Mouse (Mus musculus) heart, embryonic 16.5 days (tissue): ENCODE results near the gene Gdnf. TPM values are rescaled to one million over a fixed set of nuclear protein-coding genes. Genes with fewer than 3 reads are reported as not detected.

Experiments
- ATAC-seq: fragments of 200-750 bp; cut with Nextera tagmentation; replicated peaks from 2 replicates; pipeline ENCODE4 v1.8.0; 2017; ENCODE audit warnings: moderate number of reproducible peaks; ENCODE audit not compliant: insufficient read depth, low FRiP score; ENCODE audit errors: extremely low read depth
- H3K27ac ChIP-seq: fragments of 300-500 bp; sonication (generic); 2 replicates; pipeline ENCODE4 v1.5.1; 2014; ENCODE audit warnings: mild to moderate bottlenecking, low read length, control low read depth, moderate library complexity
- H3K27me3 ChIP-seq: fragments of 300-500 bp; sonication (generic); 2 replicates; pipeline ENCODE4 v1.6.1; 2014; ENCODE audit warnings: low read length, mixed read lengths; ENCODE audit not compliant: control insufficient read depth, insufficient read depth
- H3K36me3 ChIP-seq: fragments of 300-500 bp; sonication (generic); 2 replicates; pipeline ENCODE4 v1.6.1; 2014; ENCODE audit not compliant: control insufficient read depth, insufficient read depth
- H3K4me1 ChIP-seq: fragments of 300-500 bp; sonication (generic); 2 replicates; pipeline ENCODE4 v1.6.1; 2014; ENCODE audit warnings: low read length, mixed read lengths; ENCODE audit not compliant: control insufficient read depth, insufficient read depth
- H3K4me2 ChIP-seq: fragments of 300-500 bp; sonication (generic); 2 replicates; pipeline ENCODE4 v1.6.1; 2014; ENCODE audit warnings: low read depth, mild to moderate bottlenecking, control low read depth, low read length
- H3K4me3 ChIP-seq: fragments of 300-500 bp; sonication (generic); 2 replicates; pipeline ENCODE4 v1.5.1; 2014; ENCODE audit warnings: mild to moderate bottlenecking, control low read depth, low read length
- H3K9ac ChIP-seq: fragments of 300-500 bp; sonication (generic); 2 replicates; pipeline ENCODE4 v1.6.1; 2014; ENCODE audit warnings: low read length, control low read depth
- H3K9me3 ChIP-seq: fragments of 300-500 bp; sonication (generic); replicated peaks from 2 replicates; pipeline ENCODE4 v1.6.1; 2016; ENCODE audit warnings: low read length; ENCODE audit not compliant: control insufficient read depth
- WGBS: fragments of 180-500 bp; shearing (Covaris S2); extraction: QIAGEN DNeasy Blood & Tissue Kit; methylation state at CpG from one replicate; pipeline ENCODE4 v1.1.7; 2014; 5-methylcytosine and 5-hydroxymethylcytosine counted together
- polyA plus RNA-seq: library from polyadenylated mRNA; unstranded; fragments of >200 nt; fragmentation: Nextera tagmentation; extraction: Ambion mirVana; gene quantifications from 2 replicates; pipeline ENCODE4 v1.2.1, GENCODE M21; 2015

Gdnf gene
- 0.12 and 0.14 TPM in 2 replicates for polyA plus RNA-seq

- peak; percentile 53 for ATAC-seq
These were observed at the start of gene Gdnf for GRCm38 (mm10) chr15:7810556-7811252. TSS of gene Gdnf (plus strand) at chr15:7810846.

GRCm38 (mm10) chr15:7767166-7767565 lies 43.5 kb upstream of the Gdnf start:
- 78% methylated on average over 7 of the region's 7 CpGs for WGBS
- Histone ChIP-seq H3K4me2 (no peak overlapping the region), H3K36me3 (no peaks in the 10 kb centered on the region), H3K9ac (no peak overlapping the region), H3K4me1 (no peaks in the 10 kb centered on the region), H3K27ac (no peak overlapping the region), H3K4me3 (no peak overlapping the region), H3K9me3 (no peaks in the 10 kb centered on the region), H3K27me3 (no peaks in the 10 kb centered on the region)
- ATAC-seq, result no peak

More at GRCm38 (mm10) chr15:7810556-7811252, at the start of gene Gdnf:
- Histone ChIP-seq H3K36me3 (no peaks in the 10 kb centered on the region), H3K4me2 (peak within 1 kb of the TSS; percentile 86), H3K9me3 (no peaks in the 10 kb centered on the region), H3K4me1 (peaks cover 17% of the 10 kb centered on the region), H3K4me3 (peak within 1 kb of the TSS; percentile 56), H3K27ac (no peak within 1 kb of the TSS), H3K9ac (peak within 1 kb of the TSS; percentile 65), H3K27me3 (peaks cover 75% of the 10 kb centered on the region)
- WGBS, result under 1% methylated on average over 69 of the region's 73 CpGs

- Histone ChIP-seq H3K9me3 (no peaks in the 10 kb centered on the region), H3K36me3 (no peaks in the 10 kb centered on the region), H3K27me3 (peaks cover 3% of the 10 kb centered on the region), H3K4me3 (no peak overlapping the region), H3K27ac (no peak overlapping the region), H3K9ac (no peak overlapping the region), H3K4me2 (no peak overlapping the region), H3K4me1 (no peaks in the 10 kb centered on the region)
- WGBS, result 81% methylated on average over 8 of the region's 8 CpGs
- ATAC-seq, result no peak
These were observed 37.7 kb upstream of the Gdnf start for GRCm38 (mm10) chr15:7772983-7773382.

GRCm38 (mm10) chr15:7781517-7781916 lies 29.1 kb upstream of the Gdnf start:
- WGBS, result 34% methylated on average over 5 of the region's 5 CpGs
- H3K36me3 ChIP-seq, result no peaks in the 10 kb centered on the region
- H3K9ac ChIP-seq, result no peak overlapping the region
- no peak overlapping the region for H3K4me3 ChIP-seq
- no peak overlapping the region for H3K4me2 ChIP-seq
- ATAC-seq, result peak; percentile 85
- H3K27me3 ChIP-seq, result peaks cover 6% of the 10 kb centered on the region
- H3K4me1 ChIP-seq, result peaks cover 2% of the 10 kb centered on the region
- H3K27ac ChIP-seq, result no peak overlapping the region
- peaks cover 4% of the 10 kb centered on the region; the same call in 1 of the 2 replicates for H3K9me3 ChIP-seq

- WGBS, result under 1% methylated on average over 32 of the region's 32 CpGs
- no peak overlapping the region for H3K27ac ChIP-seq
These were observed 730 bp upstream of the Gdnf start for GRCm38 (mm10) chr15:7809841-7810391.

GRCm38 (mm10) chr15:7811253-7811625 lies 593 bp downstream of the Gdnf start:
- Histone ChIP-seq H3K36me3 (no peaks in the 10 kb centered on the region), H3K4me2 (peak overlapping the region; percentile 86), H3K27me3 (peaks cover 79% of the 10 kb centered on the region), H3K4me1 (peaks cover 17% of the 10 kb centered on the region), H3K27ac (no peak overlapping the region), H3K9ac (peak overlapping the region; percentile 65; the same call in 1 of the 2 replicates), H3K4me3 (peak overlapping the region; percentile 56), H3K9me3 (no peaks in the 10 kb centered on the region)
- no peak for ATAC-seq
- 1% methylated on average over 11 of the region's 11 CpGs for WGBS

More at GRCm38 (mm10) chr15:7809841-7810391, 730 bp upstream of the Gdnf start:
- Histone ChIP-seq H3K36me3 (no peaks in the 10 kb centered on the region), H3K9me3 (no peaks in the 10 kb centered on the region), H3K4me3 (peak overlapping the region; percentile 56), H3K4me2 (peak overlapping the region; percentile 86), H3K27me3 (peaks cover 68% of the 10 kb centered on the region), H3K4me1 (peaks cover 11% of the 10 kb centered on the region), H3K9ac (peak overlapping the region; percentile 65)
- no peak for ATAC-seq

- Histone ChIP-seq H3K4me3 (peak overlapping the region; percentile 56), H3K9ac (no peak overlapping the region), H3K9me3 (no peaks in the 10 kb centered on the region), H3K27me3 (peaks cover 81% of the 10 kb centered on the region), H3K4me2 (peak overlapping the region; percentile 86), H3K27ac (no peak overlapping the region), H3K36me3 (no peaks in the 10 kb centered on the region), H3K4me1 (peaks cover 17% of the 10 kb centered on the region)
- WGBS, result 22% methylated on average over 24 of the region's 24 CpGs
- ATAC-seq, result no peak
These were observed 1.4 kb downstream of the Gdnf start for GRCm38 (mm10) chr15:7811856-7812733.

- Histone ChIP-seq H3K36me3 (no peaks in the 10 kb centered on the region), H3K9me3 (no peaks in the 10 kb centered on the region), H3K4me1 (peaks cover 17% of the 10 kb centered on the region), H3K27ac (no peak overlapping the region), H3K27me3 (peaks cover 83% of the 10 kb centered on the region), H3K4me2 (peak overlapping the region; percentile 92), H3K4me3 (peak overlapping the region; percentile 60), H3K9ac (peak overlapping the region; percentile 60; the same call in 1 of the 2 replicates)
- ATAC-seq, result no peak; the same call in 1 of the 2 replicates
- under 1% methylated on average over 41 of the region's 41 CpGs for WGBS
These were observed 2.4 kb downstream of the Gdnf start for GRCm38 (mm10) chr15:7812872-7813530.
